Mouse (Mus musculus) stomach, postnatal 0 days (tissue): ENCODE measurements around the gene Shld2.

Source experiments
- CTCF ChIP-seq: IDR thresholded peaks from 2 replicates; pipeline ENCODE4 v1.5.1; 2016; ENCODE audit warnings: antibody characterized with exemption, low read depth, mild to moderate bottlenecking, moderate library complexity
- EP300 ChIP-seq: optimal IDR thresholded peaks from 2 replicates; pipeline ENCODE3; 2016; ENCODE audit warnings: antibody characterized with exemption

GRCm38 (mm10) chr14:34220426-34220825 is 89.9 kb downstream of the Shld2 start:
- TF ChIP-seq CTCF = no peak
- TF ChIP-seq EP300 = no peak
